Mouse (Mus musculus) kidney, embryonic 14.5 days (tissue): ENCODE data around the gene Taar7d. TPM values are rescaled to one million over a fixed set of nuclear protein-coding genes. Genes with fewer than 3 reads are reported as not detected.

Experiments
- ATAC-seq: fragments of 200-750 bp; cut with Nextera tagmentation; 2 replicates; pipeline ENCODE4 v1.8.0; 2017; ENCODE audit warnings: moderate number of reproducible peaks, mild to moderate bottlenecking, moderate TSS enrichment, moderate library complexity; ENCODE audit not compliant: low FRiP score, low TSS enrichment
- H3K27ac ChIP-seq: fragments of 300-500 bp; sonication (generic); 2 replicates; pipeline ENCODE4 v1.5.1; 2014; ENCODE audit warnings: low read depth, mild to moderate bottlenecking, low read length, moderate library complexity, mixed read lengths
- H3K27me3 ChIP-seq: fragments of 300-500 bp; sonication (generic); 2 replicates; pipeline ENCODE4 v1.6.1; 2014; ENCODE audit warnings: mild to moderate bottlenecking, low read length; ENCODE audit not compliant: control insufficient read depth, insufficient read depth
- H3K36me3 ChIP-seq: fragments of 300-500 bp; sonication (generic); 2 replicates; pipeline ENCODE4 v1.6.1; 2014; ENCODE audit warnings: low read length, mixed read lengths; ENCODE audit not compliant: control insufficient read depth, insufficient read depth
- H3K4me1 ChIP-seq: fragments of 300-500 bp; sonication (generic); 2 replicates; pipeline ENCODE4 v1.6.1; 2014; ENCODE audit warnings: low read length, mixed read lengths; ENCODE audit not compliant: control insufficient read depth, insufficient read depth
- H3K4me2 ChIP-seq: fragments of 300-500 bp; sonication (generic); replicated peaks from 2 replicates; pipeline ENCODE4 v1.6.1; 2014; ENCODE audit warnings: low read depth, mild to moderate bottlenecking, low read length
- H3K4me3 ChIP-seq: fragments of 300-500 bp; sonication (generic); 2 replicates; pipeline ENCODE4 v1.5.1; 2014; ENCODE audit warnings: mild to moderate bottlenecking, low read length
- H3K9ac ChIP-seq: fragments of 300-500 bp; sonication (generic); 2 replicates; pipeline ENCODE4 v1.6.1; 2014; ENCODE audit warnings: low read depth, mild to moderate bottlenecking, low read length, moderate library complexity
- H3K9me3 ChIP-seq: fragments of 300-500 bp; sonication (generic); 2 replicates; pipeline ENCODE4 v1.6.1; 2016; ENCODE audit warnings: low read length; ENCODE audit not compliant: control insufficient read depth
- WGBS: fragments of 180-500 bp; shearing (Covaris S2); extraction: QIAGEN DNeasy Blood & Tissue Kit; methylation state at CpG from one replicate; pipeline ENCODE4 v1.1.7; 2014; 5-methylcytosine and 5-hydroxymethylcytosine counted together
- polyA plus RNA-seq: library from polyadenylated mRNA; unstranded; fragments of >200 nt; fragmentation: Nextera tagmentation; extraction: Ambion mirVana; gene quantifications from 2 replicates; pipeline ENCODE4 v1.2.1, GENCODE M21; 2014

Gene Taar7d
- polyA plus RNA-seq: not detected in 2 replicates

DNA sequence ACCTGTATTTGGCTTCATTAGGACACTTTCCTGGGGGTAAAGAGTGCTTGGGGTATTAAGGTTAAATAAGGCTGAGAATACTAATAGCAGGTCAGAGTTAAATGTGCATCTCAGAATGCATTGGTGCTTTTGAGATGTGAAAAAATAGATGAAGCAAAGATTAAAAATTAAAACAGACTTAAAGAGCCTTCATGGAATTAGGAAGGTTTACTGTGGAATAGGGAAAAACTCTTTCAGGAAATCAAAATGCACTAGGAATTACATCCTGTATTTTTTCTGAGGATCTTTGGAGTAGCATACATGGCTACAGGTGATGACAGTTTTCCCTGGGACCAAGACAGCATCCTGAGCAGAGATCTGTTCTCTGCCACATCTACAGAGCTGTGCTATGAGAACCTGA lies at the start of gene Taar7d:
Gene Taar7d, plus strand, starts transcription at position 301 of the 400 bp plus-strand sequence.
- no peak for ATAC-seq
- no peaks in the 10 kb centered on the region for H3K36me3 ChIP-seq
- no peak within 1 kb of the TSS for H3K27ac ChIP-seq

GRCm38 (mm10) chr10:23977958-23978357 lies 49.1 kb upstream of the Taar7d start:
- no peaks in the 10 kb centered on the region for H3K4me1 ChIP-seq
- no peaks in the 10 kb centered on the region for H3K36me3 ChIP-seq
- no peak overlapping the region for H3K9ac ChIP-seq
- no peaks in the 10 kb centered on the region for H3K27me3 ChIP-seq
- no peak overlapping the region for H3K4me2 ChIP-seq
- no peaks in the 10 kb centered on the region for H3K9me3 ChIP-seq
- ATAC-seq: no peak
- H3K4me3 ChIP-seq: no peak overlapping the region
- 55% methylated on average over 4 of the region's 4 CpGs for WGBS
- no peak overlapping the region for H3K27ac ChIP-seq

More for the DNA sequence above, at the start of gene Taar7d:
- Histone ChIP-seq H3K4me1 (no peaks in the 10 kb centered on the region), H3K9ac (no peak within 1 kb of the TSS), H3K4me3 (no peak within 1 kb of the TSS), H3K4me2 (no peak within 1 kb of the TSS), H3K9me3 (no peaks in the 10 kb centered on the region), H3K27me3 (no peaks in the 10 kb centered on the region)

- Histone ChIP-seq H3K4me2 (no peak overlapping the region), H3K9me3 (no peaks in the 10 kb centered on the region), H3K4me1 (no peaks in the 10 kb centered on the region), H3K36me3 (no peaks in the 10 kb centered on the region), H3K9ac (no peak overlapping the region), H3K4me3 (no peak overlapping the region), H3K27me3 (no peaks in the 10 kb centered on the region), H3K27ac (no peak overlapping the region)
- ATAC-seq: peak; percentile 69; the same call in 1 of the 2 replicates
- 47% methylated on average over 16 of the region's 16 CpGs for WGBS
Measured at GRCm38 (mm10) chr10:23978901-23979705, 47.9 kb upstream of the Taar7d start.

GRCm38 (mm10) chr10:23985546-23985945 lies 41.5 kb upstream of the Taar7d start, which contains the start of gene Taar6:
Gene Taar6 (minus strand): TSS chr10:23985646.
- WGBS: 67% methylated on average over 8 of the region's 8 CpGs
- Histone ChIP-seq H3K4me3 (no peak within 1 kb of the TSS), H3K36me3 (no peaks in the 10 kb centered on the region), H3K27me3 (no peaks in the 10 kb centered on the region), H3K9ac (no peak within 1 kb of the TSS), H3K27ac (no peak within 1 kb of the TSS), H3K9me3 (no peaks in the 10 kb centered on the region), H3K4me1 (no peaks in the 10 kb centered on the region), H3K4me2 (no peak within 1 kb of the TSS)
- ATAC-seq: no peak

- 82% methylated on average over 5 of the region's 5 CpGs for WGBS
- ATAC-seq: no peak
- H3K4me3 ChIP-seq: no peak overlapping the region
Measured at GRCm38 (mm10) chr10:23986419-23986818, 40.6 kb upstream of the Taar7d start.

GRCm38 (mm10) chr10:23993381-23993780 lies 33.6 kb upstream of the Taar7d start, which contains the start of gene Taar7a:
Gene Taar7a (minus strand): TSS chr10:23993481.
- Histone ChIP-seq H3K4me3 (no peak within 1 kb of the TSS), H3K27me3 (no peaks in the 10 kb centered on the region), H3K9ac (no peak within 1 kb of the TSS), H3K4me1 (no peaks in the 10 kb centered on the region), H3K27ac (no peak within 1 kb of the TSS), H3K9me3 (no peaks in the 10 kb centered on the region), H3K4me2 (no peak within 1 kb of the TSS), H3K36me3 (no peaks in the 10 kb centered on the region)
- WGBS: 84% methylated on average over 3 of the region's 3 CpGs
- ATAC-seq: no peak

More at GRCm38 (mm10) chr10:23986419-23986818, 40.6 kb upstream of the Taar7d start:
- H3K27me3 ChIP-seq: no peaks in the 10 kb centered on the region
- H3K9ac ChIP-seq: no peak overlapping the region
- no peak overlapping the region for H3K27ac ChIP-seq
- H3K9me3 ChIP-seq: no peaks in the 10 kb centered on the region
- H3K4me1 ChIP-seq: no peaks in the 10 kb centered on the region
- no peaks in the 10 kb centered on the region for H3K36me3 ChIP-seq
- no peak overlapping the region for H3K4me2 ChIP-seq

- no peak for ATAC-seq
- Histone ChIP-seq H3K27ac (no peak within 1 kb of the TSS), H3K4me3 (no peak within 1 kb of the TSS), H3K9me3 (no peaks in the 10 kb centered on the region), H3K4me2 (no peak within 1 kb of the TSS), H3K4me1 (no peaks in the 10 kb centered on the region), H3K27me3 (no peaks in the 10 kb centered on the region), H3K9ac (no peak within 1 kb of the TSS), H3K36me3 (no peaks in the 10 kb centered on the region)
- 93% methylated on average over 1 of the region's 1 CpGs for WGBS
Measured at GRCm38 (mm10) chr10:23999639-24000038, 27.4 kb upstream of the Taar7d start, which contains the start of gene Taar7b. Gene Taar7b (plus strand): TSS chr10:23999939.

DNA sequence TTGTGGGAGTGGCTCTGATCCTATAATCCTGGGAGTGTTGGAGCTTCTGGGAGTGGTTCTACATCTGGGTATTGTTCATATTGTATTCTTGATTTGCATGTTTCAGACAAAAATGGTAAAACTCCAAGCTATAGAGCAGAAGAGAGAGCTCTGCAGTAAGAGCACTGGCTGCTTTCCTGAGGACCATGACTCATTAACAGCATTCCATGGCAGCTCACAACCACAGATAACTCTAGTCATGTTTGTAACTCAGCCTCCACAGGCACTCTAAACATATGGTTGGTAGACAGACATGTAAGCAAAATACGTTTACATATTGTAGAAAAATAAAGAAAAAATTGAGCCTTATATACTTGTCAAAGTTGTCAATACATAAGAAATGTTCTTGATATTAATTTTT lies 20.6 kb upstream of the Taar7d start:
- ATAC-seq: no peak
- Histone ChIP-seq H3K9me3 (no peaks in the 10 kb centered on the region), H3K4me3 (no peak overlapping the region), H3K36me3 (no peaks in the 10 kb centered on the region), H3K9ac (no peak overlapping the region), H3K4me1 (no peaks in the 10 kb centered on the region), H3K27me3 (no peaks in the 10 kb centered on the region), H3K4me2 (no peak overlapping the region), H3K27ac (no peak overlapping the region)
- 86% methylated on average over 1 of the region's 1 CpGs for WGBS

- no peak overlapping the region for H3K4me2 ChIP-seq
- no peak for ATAC-seq
- no peak overlapping the region for H3K4me3 ChIP-seq
- no peaks in the 10 kb centered on the region for H3K36me3 ChIP-seq
- H3K27ac ChIP-seq: no peak overlapping the region
- H3K9me3 ChIP-seq: no peaks in the 10 kb centered on the region
- no peak overlapping the region for H3K9ac ChIP-seq
- H3K27me3 ChIP-seq: no peaks in the 10 kb centered on the region
- H3K4me1 ChIP-seq: no peaks in the 10 kb centered on the region
- WGBS: 66% methylated on average over 2 of the region's 2 CpGs
Measured at GRCm38 (mm10) chr10:24007034-24007433, 20.0 kb upstream of the Taar7d start.
